Mouse (Mus musculus): ENCODE results near the gene Synpo2l. TPM values are rescaled to one million over a fixed set of nuclear protein-coding genes. Genes with fewer than 3 reads are reported as not detected.
"Not testable (repeated sequence)": the region's sequence is repeated elsewhere in the genome, so short reads cannot be mapped to it uniquely, and the experiment has no call there.

Synpo2l gene
- polyA plus RNA-seq, 1 experiment from 2014 or later = 1.5 TPM

DNA sequence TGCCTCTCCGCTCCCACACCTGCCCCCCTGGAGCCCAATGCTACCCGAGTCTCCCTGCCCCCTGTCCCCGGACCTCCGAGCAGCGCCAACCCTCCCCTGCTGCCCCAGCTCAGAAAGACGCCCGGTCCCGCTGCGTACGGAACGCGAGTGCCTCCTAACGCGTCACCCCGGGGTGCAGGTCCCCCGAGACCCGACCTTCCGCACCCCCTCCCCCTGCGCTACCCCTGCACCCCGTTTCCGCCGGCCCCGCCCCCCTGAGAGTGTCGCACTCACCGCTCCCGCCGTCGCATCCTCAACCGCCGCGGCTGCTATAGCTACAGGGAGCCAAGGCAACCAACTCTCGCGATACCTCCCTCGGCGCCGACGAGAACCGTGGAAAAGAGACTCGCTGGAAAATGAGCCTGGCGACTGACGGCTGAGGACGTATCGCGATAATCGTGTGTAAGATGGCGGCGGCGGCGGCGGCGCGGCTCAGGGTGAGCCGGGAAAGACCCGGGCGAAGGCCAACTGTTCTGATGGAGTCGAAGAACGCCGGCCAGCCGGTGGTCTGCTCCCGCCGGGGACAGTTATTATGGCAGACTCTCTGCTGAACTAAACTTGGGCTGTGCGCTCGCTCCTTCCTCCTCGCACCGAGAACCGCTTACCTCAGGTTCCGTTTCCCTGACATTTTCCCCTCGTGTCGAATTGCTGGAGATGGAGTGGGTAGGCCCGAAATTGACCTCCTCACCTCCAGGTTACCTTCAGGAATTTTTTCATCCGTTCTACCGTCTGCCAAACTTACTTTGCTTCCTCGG is 27.3 kb downstream of the Synpo2l start, which contains the start of gene Usp54:
Gene Usp54, minus strand, starts transcription at position 420 of the 794 bp plus-strand sequence.
- peak; percentile 93 for ATAC-seq (replicated peaks; ENCODE audit: low FRiP score)

DNA sequence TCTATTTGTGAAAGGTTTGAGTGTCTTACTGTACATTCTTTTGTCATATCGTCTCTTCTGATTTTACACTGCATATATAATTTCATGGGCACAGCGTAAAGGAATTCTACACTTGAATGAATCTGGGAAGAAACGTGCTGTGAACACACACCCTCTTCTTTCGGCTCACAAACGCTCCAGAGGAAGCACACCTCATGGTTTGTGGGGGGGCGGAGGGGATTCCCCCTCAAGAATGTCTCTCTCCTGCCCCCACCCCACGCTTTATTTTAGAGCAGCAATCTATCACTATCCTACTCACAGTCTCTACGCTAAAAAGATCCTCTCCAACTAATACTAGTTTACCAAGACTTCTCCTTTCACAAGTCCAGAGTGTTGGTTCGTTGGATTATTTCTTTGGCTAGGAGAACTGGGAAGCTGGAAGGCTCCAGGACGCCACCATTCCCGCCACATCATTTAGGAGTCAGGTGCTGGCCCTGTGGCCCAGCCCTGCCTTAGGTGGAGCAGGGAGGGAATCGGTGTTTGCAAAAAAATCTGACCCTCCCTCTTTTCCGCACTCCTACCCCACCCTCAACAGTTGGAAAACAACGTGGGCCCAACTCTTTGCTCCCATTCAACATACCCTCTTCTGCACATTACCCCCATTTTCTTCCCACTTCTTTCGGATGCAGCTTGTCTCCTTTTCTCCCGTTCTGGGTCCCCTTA is 28.1 kb downstream of the Synpo2l start:
- Histone ChIP-seq H3K27me3 (replicated peaks; ENCODE audit: control insufficient read depth, insufficient read depth, low read length) (no peaks in the 10 kb centered on the region), H3K27ac (ENCODE audit: low read depth, low read length) (peak overlapping the region; percentile 57), H3K9me3 (ENCODE audit: control insufficient read depth, low read length) (no peaks in the 10 kb centered on the region), H3K36me3 (ENCODE audit: control insufficient read depth, insufficient read depth, low read length) (no peaks in the 10 kb centered on the region), H3K4me1 (replicated peaks; ENCODE audit: control insufficient read depth, insufficient read depth, low read length) (peaks cover 4% of the 10 kb centered on the region; the same call in 1 of the 2 replicates), H3K9ac (ENCODE audit: low read depth, low read length) (peak overlapping the region; percentile 92), H3K4me2 (peak overlapping the region; percentile 86), H3K4me3 (ENCODE audit: low read depth, low read length) (peak overlapping the region; percentile 81)
- peak; percentile 53 for ATAC-seq (replicated peaks; ENCODE audit: low FRiP score)
- DNase-seq (ENCODE audit: low spot score) = no peak
- 7% methylated on average over 16 of the region's 16 CpGs for WGBS

More for the DNA sequence above, 27.3 kb downstream of the Synpo2l start, which contains the start of gene Usp54:
- H3K9ac ChIP-seq (ENCODE audit: low read depth, low read length) = peak within 1 kb of the TSS; percentile 92
- H3K9me3 ChIP-seq (ENCODE audit: control insufficient read depth, low read length) = no peaks in the 10 kb centered on the region
- H3K4me2 ChIP-seq = peak within 1 kb of the TSS; percentile 86
- H3K27ac ChIP-seq (ENCODE audit: low read depth, low read length) = peak within 1 kb of the TSS; percentile 87
- DNase-seq (ENCODE audit: low spot score) = peak; percentile 96
- peak within 1 kb of the TSS; percentile 81 for H3K4me3 ChIP-seq (ENCODE audit: low read depth, low read length)
- peaks cover 4% of the 10 kb centered on the region; the same call in 1 of the 2 replicates for H3K4me1 ChIP-seq (replicated peaks; ENCODE audit: control insufficient read depth, insufficient read depth, low read length)
- under 1% methylated on average over 73 of the region's 73 CpGs for WGBS
- no peaks in the 10 kb centered on the region for H3K36me3 ChIP-seq (ENCODE audit: control insufficient read depth, insufficient read depth, low read length)
- H3K27me3 ChIP-seq (replicated peaks; ENCODE audit: control insufficient read depth, insufficient read depth, low read length) = no peaks in the 10 kb centered on the region

DNA sequence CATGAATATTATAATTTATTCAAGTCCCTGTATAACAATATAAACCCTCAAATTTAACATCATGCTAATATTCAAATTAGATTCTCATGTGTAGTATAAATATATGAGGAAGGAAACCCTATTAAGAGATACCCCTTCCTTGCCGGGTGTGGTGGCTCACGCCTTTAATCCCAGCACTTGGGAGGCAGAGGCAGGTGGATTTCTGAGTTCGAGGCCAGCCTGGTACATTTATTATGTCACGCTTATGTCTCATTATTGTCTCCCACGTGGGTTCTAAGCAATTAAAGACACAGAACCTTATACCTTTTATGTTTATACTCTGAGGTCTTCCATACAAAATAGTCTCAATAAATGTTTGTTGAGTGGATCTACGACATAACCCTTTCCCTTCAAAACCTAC is 29.5 kb downstream of the Synpo2l start:
- no peak overlapping the region for H3K27ac ChIP-seq (ENCODE audit: low read depth, low read length)
- H3K9ac ChIP-seq (ENCODE audit: low read depth, low read length) = no peak overlapping the region
- H3K27me3 ChIP-seq (replicated peaks; ENCODE audit: control insufficient read depth, insufficient read depth, low read length) = no peaks in the 10 kb centered on the region
- H3K4me3 ChIP-seq (ENCODE audit: low read depth, low read length) = no peak overlapping the region
- peaks cover 4% of the 10 kb centered on the region; the same call in 1 of the 2 replicates for H3K4me1 ChIP-seq (replicated peaks; ENCODE audit: control insufficient read depth, insufficient read depth, low read length)
- DNase-seq (ENCODE audit: low spot score) = no peak
- 85% methylated on average over 6 of the region's 6 CpGs for WGBS
- no peaks in the 10 kb centered on the region for H3K9me3 ChIP-seq (ENCODE audit: control insufficient read depth, low read length)
- H3K4me2 ChIP-seq = no peak overlapping the region
- H3K36me3 ChIP-seq (ENCODE audit: control insufficient read depth, insufficient read depth, low read length) = no peaks in the 10 kb centered on the region
- no peak for ATAC-seq (replicated peaks; ENCODE audit: low FRiP score)

DNA sequence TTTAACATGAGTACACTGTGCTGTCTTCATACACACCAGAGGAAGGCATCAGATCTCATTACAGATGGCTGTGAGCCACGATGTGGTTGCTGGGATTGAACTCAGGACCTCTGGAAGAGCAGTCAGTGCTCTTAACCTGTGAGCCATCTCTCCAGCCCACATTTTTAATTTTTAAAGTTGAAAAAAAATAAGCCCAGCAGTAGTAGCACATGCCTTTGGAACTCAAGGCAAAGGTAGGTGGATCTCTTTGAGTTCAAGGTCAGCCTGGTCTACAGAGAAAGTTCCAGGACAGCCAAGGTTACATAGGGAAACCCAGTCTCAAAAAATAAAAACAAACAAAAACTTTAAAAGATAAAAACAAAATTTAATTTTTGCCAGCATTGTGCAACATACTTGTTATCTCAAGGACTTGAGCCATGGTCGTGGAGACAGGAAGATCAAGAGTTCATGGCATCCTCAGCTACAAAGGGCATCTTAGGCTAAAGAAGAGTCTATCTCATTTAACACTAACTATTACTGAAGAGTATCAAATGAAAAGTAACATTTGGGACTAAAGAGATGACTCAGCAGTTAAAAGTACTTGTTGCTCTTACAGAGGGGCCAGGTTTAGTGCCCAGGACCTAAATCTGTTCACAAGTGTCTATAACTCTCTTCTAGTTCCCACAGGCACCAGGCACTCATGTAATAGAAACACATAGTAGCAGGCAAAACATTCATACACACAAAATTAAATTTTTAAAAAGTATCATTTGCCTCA is 30.2 kb downstream of the Synpo2l start:
- no peak overlapping the region for H3K27ac ChIP-seq (ENCODE audit: low read depth, low read length)
- H3K9ac ChIP-seq (ENCODE audit: low read depth, low read length) = no peak overlapping the region
- H3K4me1 ChIP-seq (replicated peaks; ENCODE audit: control insufficient read depth, insufficient read depth, low read length) = peaks cover 4% of the 10 kb centered on the region; the same call in 1 of the 2 replicates
- ATAC-seq (replicated peaks; ENCODE audit: low FRiP score) (no peak), DNase-seq (ENCODE audit: low spot score) (no peak)
- no peaks in the 10 kb centered on the region for H3K36me3 ChIP-seq (ENCODE audit: control insufficient read depth, insufficient read depth, low read length)
- no peaks in the 10 kb centered on the region for H3K27me3 ChIP-seq (replicated peaks; ENCODE audit: control insufficient read depth, insufficient read depth, low read length)
- H3K4me3 ChIP-seq (ENCODE audit: low read depth, low read length) = no peak overlapping the region
- no peak overlapping the region for H3K4me2 ChIP-seq
- no peaks in the 10 kb centered on the region for H3K9me3 ChIP-seq (ENCODE audit: control insufficient read depth, low read length)
- WGBS = 67% methylated on average over 2 of the region's 2 CpGs

DNA sequence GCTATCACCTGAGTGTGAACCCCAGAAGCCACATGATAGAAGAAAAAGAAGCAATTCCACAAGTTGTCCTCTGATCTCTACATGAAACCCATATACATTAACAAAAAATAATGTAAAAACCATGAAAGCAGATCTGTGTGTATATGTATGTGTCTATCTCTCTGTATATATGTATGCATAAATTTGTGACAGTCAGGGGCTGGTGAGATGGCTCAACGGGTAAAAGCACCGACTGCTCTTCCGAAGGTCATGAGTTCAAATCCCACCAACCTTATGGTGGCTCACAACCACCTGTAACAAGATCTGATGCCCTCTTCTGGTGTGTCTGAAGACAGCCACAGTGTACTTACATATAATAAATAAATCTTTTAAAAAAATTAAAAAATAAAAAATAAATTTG is 31.2 kb downstream of the Synpo2l start:
- H3K27ac ChIP-seq (ENCODE audit: low read depth, low read length); H3K9ac ChIP-seq (ENCODE audit: low read depth, low read length); H3K9me3 ChIP-seq (ENCODE audit: control insufficient read depth, low read length); ATAC-seq (replicated peaks; ENCODE audit: low FRiP score); H3K4me3 ChIP-seq (ENCODE audit: low read depth, low read length); H3K27me3 ChIP-seq (replicated peaks; ENCODE audit: control insufficient read depth, insufficient read depth, low read length); H3K4me2 ChIP-seq; H3K4me1 ChIP-seq (replicated peaks; ENCODE audit: control insufficient read depth, insufficient read depth, low read length); DNase-seq (ENCODE audit: low spot score); H3K36me3 ChIP-seq (ENCODE audit: control insufficient read depth, insufficient read depth, low read length): not testable (repeated sequence)
- 91% methylated on average over 3 of the region's 3 CpGs for WGBS

DNA sequence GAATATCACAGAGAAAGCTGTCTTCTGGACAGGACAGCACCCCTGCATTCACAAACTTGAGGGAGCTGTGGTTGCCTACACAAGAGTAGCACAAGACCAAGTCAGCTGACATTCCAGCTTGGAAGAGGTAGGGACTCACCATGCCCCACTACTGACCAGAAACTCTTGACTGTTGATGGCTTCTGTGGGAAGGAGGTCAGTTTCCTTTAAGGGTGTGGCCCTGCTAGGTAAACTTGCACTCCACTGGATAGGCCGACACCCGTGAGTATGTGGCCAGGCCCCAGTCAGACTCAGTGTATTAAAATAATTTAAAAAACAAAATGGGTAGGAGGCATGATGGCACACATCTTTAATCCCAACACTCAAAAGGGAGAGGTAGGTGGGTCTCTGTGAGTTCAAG is 32.6 kb downstream of the Synpo2l start:
- Histone ChIP-seq H3K4me1 (replicated peaks; ENCODE audit: control insufficient read depth, insufficient read depth, low read length) (no peaks in the 10 kb centered on the region; the same call in 1 of the 2 replicates), H3K4me2 (no peak overlapping the region), H3K36me3 (ENCODE audit: control insufficient read depth, insufficient read depth, low read length) (no peaks in the 10 kb centered on the region), H3K27me3 (replicated peaks; ENCODE audit: control insufficient read depth, insufficient read depth, low read length) (no peaks in the 10 kb centered on the region), H3K9ac (ENCODE audit: low read depth, low read length) (no peak overlapping the region), H3K9me3 (ENCODE audit: control insufficient read depth, low read length) (no peaks in the 10 kb centered on the region), H3K4me3 (ENCODE audit: low read depth, low read length) (no peak overlapping the region), H3K27ac (ENCODE audit: low read depth, low read length) (no peak overlapping the region)
- ATAC-seq (replicated peaks; ENCODE audit: low FRiP score) (no peak), DNase-seq (ENCODE audit: low spot score) (no peak)
- WGBS = 62% methylated on average over 2 of the region's 2 CpGs

DNA sequence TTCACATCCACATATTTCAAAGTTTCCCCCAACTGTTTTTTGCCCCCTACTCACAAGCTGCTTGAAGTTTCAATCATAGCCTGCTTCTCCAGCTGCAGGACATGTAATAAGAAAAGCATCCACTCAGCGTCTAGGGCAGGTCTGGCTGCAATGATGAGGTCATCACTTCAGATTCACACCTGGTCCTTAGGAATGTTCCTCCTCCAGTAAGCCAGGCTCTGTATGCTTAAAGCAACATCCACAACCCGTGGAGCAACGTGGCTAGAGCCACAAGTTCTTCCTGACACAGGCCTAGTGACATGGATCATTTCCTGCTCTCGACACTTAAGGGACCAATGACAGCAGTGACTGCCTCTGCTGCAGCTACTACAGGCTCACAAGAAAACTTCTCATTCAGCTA is 36.9 kb downstream of the Synpo2l start:
- DNase-seq (ENCODE audit: low spot score) = no peak
- Histone ChIP-seq H3K9me3 (ENCODE audit: control insufficient read depth, low read length) (no peaks in the 10 kb centered on the region), H3K4me1 (replicated peaks; ENCODE audit: control insufficient read depth, insufficient read depth, low read length) (no peaks in the 10 kb centered on the region), H3K36me3 (ENCODE audit: control insufficient read depth, insufficient read depth, low read length) (no peaks in the 10 kb centered on the region), H3K4me3 (ENCODE audit: low read depth, low read length) (no peak overlapping the region), H3K9ac (ENCODE audit: low read depth, low read length) (no peak overlapping the region), H3K27ac (ENCODE audit: low read depth, low read length) (no peak overlapping the region), H3K4me2 (no peak overlapping the region), H3K27me3 (replicated peaks; ENCODE audit: control insufficient read depth, insufficient read depth, low read length) (no peaks in the 10 kb centered on the region)
- 52% methylated on average over 4 of the region's 4 CpGs for WGBS
- no peak for ATAC-seq (replicated peaks; ENCODE audit: low FRiP score)

DNA sequence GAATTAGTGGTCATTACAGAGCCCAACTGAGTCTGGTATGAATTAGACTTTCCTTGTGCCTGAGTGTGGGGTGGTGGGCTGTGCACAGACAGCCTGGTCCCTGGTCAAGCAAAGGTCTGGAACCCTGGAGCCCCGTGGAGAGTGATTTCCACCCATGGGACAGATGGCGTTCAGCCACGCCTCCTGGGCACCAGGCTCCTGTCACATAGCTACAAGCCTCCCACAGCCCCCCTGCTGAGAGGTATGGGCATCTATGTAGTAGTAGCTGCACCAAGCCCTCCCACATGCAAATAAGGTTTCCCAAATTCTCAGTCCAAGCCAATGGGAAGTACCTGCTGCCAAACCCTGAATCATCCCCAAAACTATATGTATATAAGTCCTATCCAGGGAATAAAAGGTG is 41.2 kb downstream of the Synpo2l start:
- H3K27me3 ChIP-seq (replicated peaks; ENCODE audit: control insufficient read depth, insufficient read depth, low read length) = no peaks in the 10 kb centered on the region
- H3K36me3 ChIP-seq (ENCODE audit: control insufficient read depth, insufficient read depth, low read length) = no peaks in the 10 kb centered on the region
- no peaks in the 10 kb centered on the region for H3K4me1 ChIP-seq (replicated peaks; ENCODE audit: control insufficient read depth, insufficient read depth, low read length)
- no peaks in the 10 kb centered on the region for H3K9me3 ChIP-seq (ENCODE audit: control insufficient read depth, low read length)
- H3K9ac ChIP-seq (ENCODE audit: low read depth, low read length) = no peak overlapping the region
- no peak overlapping the region for H3K4me2 ChIP-seq
- no peak overlapping the region for H3K27ac ChIP-seq (ENCODE audit: low read depth, low read length)
- no peak for ATAC-seq (replicated peaks; ENCODE audit: low FRiP score)
- WGBS = 83% methylated on average over 3 of the region's 3 CpGs
- no peak for DNase-seq (ENCODE audit: low spot score)
- H3K4me3 ChIP-seq (ENCODE audit: low read depth, low read length) = no peak overlapping the region
